Mouse (Mus musculus) forebrain, embryonic 11.5 days (tissue): ENCODE results near the gene Tmem176b. TPM values are rescaled to one million over a fixed set of nuclear protein-coding genes. Genes with fewer than 3 reads are reported as not detected.
A peak's percentile ranks its signal among the peaks of the same experiment; 100 is the strongest.

Experiments
- ATAC-seq: fragments of 200-750 bp; cut with Nextera tagmentation; replicated peaks from 2 replicates; pipeline ENCODE4 v1.8.0; 2017; ENCODE audit warnings: moderate TSS enrichment; ENCODE audit not compliant: low FRiP score
- DNase-seq: peaks from one replicate; pipeline ENCODE4 v3.0.0-alpha.2; 2017; ENCODE audit warnings: low spot score
- H3K27ac ChIP-seq: fragments of 300-500 bp; sonication (generic); 2 replicates; pipeline ENCODE4 v1.5.1; 2014; ENCODE audit warnings: low read depth, low read length
- H3K27me3 ChIP-seq: fragments of 300-500 bp; sonication (generic); 2 replicates; pipeline ENCODE4 v1.6.1; 2014; ENCODE audit warnings: mild to moderate bottlenecking, low read length, mixed read lengths; ENCODE audit not compliant: control insufficient read depth, insufficient read depth
- H3K36me3 ChIP-seq: fragments of 300-500 bp; sonication (generic); 2 replicates; pipeline ENCODE4 v1.6.1; 2014; ENCODE audit warnings: mild to moderate bottlenecking, low read length, moderate library complexity, mixed read lengths; ENCODE audit not compliant: control insufficient read depth, insufficient read depth
- H3K4me1 ChIP-seq: fragments of 300-500 bp; sonication (generic); replicated peaks from 2 replicates; pipeline ENCODE4 v1.6.1; 2014; ENCODE audit warnings: low read length, mixed read lengths; ENCODE audit not compliant: control insufficient read depth, insufficient read depth
- H3K4me2 ChIP-seq: fragments of 300-500 bp; sonication (generic); 2 replicates; pipeline ENCODE4 v1.6.1; 2014; ENCODE audit warnings: low read depth, mild to moderate bottlenecking, low read length, moderate library complexity, mixed read lengths; ENCODE audit not compliant: severe bottlenecking
- H3K4me3 ChIP-seq: fragments of 300-500 bp; sonication (generic); 2 replicates; pipeline ENCODE4 v1.5.1; 2014; ENCODE audit warnings: low read depth, low read length
- H3K9ac ChIP-seq: fragments of 300-500 bp; sonication (generic); 2 replicates; pipeline ENCODE4 v1.6.1; 2014; ENCODE audit warnings: low read length
- H3K9me3 ChIP-seq: fragments of 300-500 bp; sonication (generic); 2 replicates; pipeline ENCODE4 v1.6.1; 2016; ENCODE audit warnings: low read length, mixed read lengths; ENCODE audit not compliant: control insufficient read depth
- WGBS: fragments of 180-500 bp; shearing (Covaris S2); extraction: QIAGEN DNeasy Blood & Tissue Kit; methylation state at CpG from one replicate; pipeline ENCODE4 v1.1.7; 2014; 5-methylcytosine and 5-hydroxymethylcytosine counted together
- polyA plus RNA-seq: library from polyadenylated mRNA; unstranded; fragments of >200 nt; fragmentation: Nextera tagmentation; extraction: Ambion mirVana; gene quantifications from 2 replicates; pipeline ENCODE4 v1.2.1, GENCODE M21; 2014

Gene Tmem176b
- polyA plus RNA-seq, 1 experiment from 2014 or later = 51.0 TPM

- Histone ChIP-seq H3K4me3 (no peak overlapping the region), H3K4me1 (no peaks in the 10 kb centered on the region), H3K36me3 (no peaks in the 10 kb centered on the region), H3K9me3 (no peaks in the 10 kb centered on the region), H3K27me3 (peaks cover 3% of the 10 kb centered on the region; the same call in 1 of the 2 replicates), H3K4me2 (no peak overlapping the region), H3K27ac (no peak overlapping the region), H3K9ac (no peak overlapping the region)
- ATAC-seq (no peak), DNase-seq (no peak)
- WGBS = 53% methylated on average over 8 of the region's 8 CpGs
Measured at GRCm38 (mm10) chr6:48857613-48858302, 16.5 kb upstream of the Tmem176b start.

GRCm38 (mm10) chr6:48854155-48854554 lies 12.9 kb upstream of the Tmem176b start:
- no peaks in the 10 kb centered on the region; the same call in 1 of the 2 replicates for H3K4me1 ChIP-seq
- no peak overlapping the region for H3K27ac ChIP-seq
- no peaks in the 10 kb centered on the region for H3K36me3 ChIP-seq
- H3K27me3 ChIP-seq = no peaks in the 10 kb centered on the region
- 95% methylated on average over 2 of the region's 2 CpGs for WGBS
- no peak for ATAC-seq
- H3K9ac ChIP-seq = no peak overlapping the region
- no peak overlapping the region for H3K4me2 ChIP-seq
- H3K9me3 ChIP-seq = no peaks in the 10 kb centered on the region
- DNase-seq = no peak
- no peak overlapping the region for H3K4me3 ChIP-seq

GRCm38 (mm10) chr6:48851820-48852491 lies 10.7 kb upstream of the Tmem176b start:
- peak; percentile 64 for ATAC-seq
- WGBS = 0% methylated on average over 29 of the region's 29 CpGs
- Histone ChIP-seq H3K27ac (peak overlapping the region; percentile 37; the same call in 1 of the 2 replicates), H3K27me3 (no peaks in the 10 kb centered on the region), H3K4me2 (peak overlapping the region; percentile 61), H3K36me3 (no peaks in the 10 kb centered on the region), H3K9me3 (no peaks in the 10 kb centered on the region), H3K9ac (peak overlapping the region; percentile 56; the same call in 1 of the 2 replicates), H3K4me3 (peak overlapping the region; percentile 22), H3K4me1 (no peaks in the 10 kb centered on the region; the same call in 1 of the 2 replicates)
- peak; percentile 77 for DNase-seq

GRCm38 (mm10) chr6:48845086-48845485 lies 3.8 kb upstream of the Tmem176b start:
- DNase-seq (no peak), ATAC-seq (no peak)
- no peaks in the 10 kb centered on the region for H3K9me3 ChIP-seq
- peaks cover 7% of the 10 kb centered on the region; the same call in 1 of the 2 replicates for H3K4me1 ChIP-seq
- no peak overlapping the region for H3K27ac ChIP-seq
- 68% methylated on average over 4 of the region's 4 CpGs for WGBS
- H3K36me3 ChIP-seq = no peaks in the 10 kb centered on the region
- H3K4me2 ChIP-seq = no peak overlapping the region
- H3K4me3 ChIP-seq = no peak overlapping the region
- no peaks in the 10 kb centered on the region for H3K27me3 ChIP-seq
- H3K9ac ChIP-seq = no peak overlapping the region

- no peak overlapping the region for H3K4me2 ChIP-seq
- ATAC-seq = no peak
- H3K9ac ChIP-seq = no peak overlapping the region
- no peaks in the 10 kb centered on the region for H3K36me3 ChIP-seq
- no peak overlapping the region for H3K27ac ChIP-seq
- H3K4me3 ChIP-seq = no peak overlapping the region
- no peaks in the 10 kb centered on the region for H3K27me3 ChIP-seq
- 80% methylated on average over 11 of the region's 11 CpGs for WGBS
- DNase-seq = no peak
- peaks cover 7% of the 10 kb centered on the region; the same call in 1 of the 2 replicates for H3K4me1 ChIP-seq
- no peaks in the 10 kb centered on the region for H3K9me3 ChIP-seq
Measured at GRCm38 (mm10) chr6:48842111-48842842, 981 bp upstream of the Tmem176b start.

- peak; percentile 8; the same call in 1 of the 2 replicates for ATAC-seq
- H3K4me3 ChIP-seq = peak within 1 kb of the TSS; percentile 27
- H3K36me3 ChIP-seq = no peaks in the 10 kb centered on the region
- DNase-seq = no peak
- H3K4me2 ChIP-seq = peak within 1 kb of the TSS; percentile 53
- peak within 1 kb of the TSS; percentile 42 for H3K9ac ChIP-seq
- H3K9me3 ChIP-seq = no peaks in the 10 kb centered on the region
- H3K27ac ChIP-seq = peak within 1 kb of the TSS; percentile 50; the same call in 1 of the 2 replicates
- H3K4me1 ChIP-seq = peaks cover 7% of the 10 kb centered on the region; the same call in 1 of the 2 replicates
- WGBS = 37% methylated on average over 7 of the region's 7 CpGs
- H3K27me3 ChIP-seq = no peaks in the 10 kb centered on the region
Measured at GRCm38 (mm10) chr6:48840371-48840969, 826 bp downstream of the Tmem176b start, which contains the start of gene Tmem176a. Gene Tmem176a, plus strand, starts transcription at chr6:48840919.

GRCm38 (mm10) chr6:48838321-48839080 lies 2.8 kb downstream of the Tmem176b start:
- H3K4me3 ChIP-seq = no peak overlapping the region
- no peaks in the 10 kb centered on the region for H3K9me3 ChIP-seq
- peaks cover 7% of the 10 kb centered on the region; the same call in 1 of the 2 replicates for H3K4me1 ChIP-seq
- no peak for ATAC-seq
- H3K9ac ChIP-seq = no peak overlapping the region
- H3K36me3 ChIP-seq = no peaks in the 10 kb centered on the region
- no peak for DNase-seq
- H3K27me3 ChIP-seq = no peaks in the 10 kb centered on the region
- H3K4me2 ChIP-seq = no peak overlapping the region
- H3K27ac ChIP-seq = no peak overlapping the region
- WGBS = 84% methylated on average over 6 of the region's 6 CpGs
